Mouse (Mus musculus): ENCODE measurements around the gene Nfia. TPM values are rescaled to one million over a fixed set of nuclear protein-coding genes. Genes with fewer than 3 reads are reported as not detected.

Gene Nfia
- polyA plus RNA-seq, 1 experiment, result 0.09 TPM

- TF ChIP-seq GATA1 (IDR thresholded peaks at IDR 0.05; ENCODE audit: low read length), result no peak
These were observed 57.7 kb downstream of the Nfia start for GRCm38 (mm10) chr4:97830051-97830853.

- TF ChIP-seq GATA1 (IDR thresholded peaks at IDR 0.05; ENCODE audit: low read length), result no peak
These were observed 58.5 kb downstream of the Nfia start for GRCm38 (mm10) chr4:97830935-97831608.

GRCm38 (mm10) chr4:97831611-97832278, 59.2 kb downstream of the Nfia start:
- no peak for TF ChIP-seq GATA1 (IDR thresholded peaks at IDR 0.05; ENCODE audit: low read length)

GRCm38 (mm10) chr4:97832279-97832640, 59.7 kb downstream of the Nfia start:
- TF ChIP-seq GATA1 (IDR thresholded peaks at IDR 0.05; ENCODE audit: low read length), result no peak

- no peak for TF ChIP-seq GATA1 (IDR thresholded peaks at IDR 0.05; ENCODE audit: low read length)
These were observed 64.3 kb downstream of the Nfia start for GRCm38 (mm10) chr4:97836812-97837211.

- no peak for TF ChIP-seq GATA1 (IDR thresholded peaks at IDR 0.05; ENCODE audit: low read length)
These were observed 65.2 kb downstream of the Nfia start for GRCm38 (mm10) chr4:97837724-97838123.

GRCm38 (mm10) chr4:97838651-97839050, 66.1 kb downstream of the Nfia start:
- no peak for TF ChIP-seq GATA1 (IDR thresholded peaks at IDR 0.05; ENCODE audit: low read length)

- no peak for TF ChIP-seq GATA1 (IDR thresholded peaks at IDR 0.05; ENCODE audit: low read length)
These were observed 67.0 kb downstream of the Nfia start for GRCm38 (mm10) chr4:97839406-97840101.

GRCm38 (mm10) chr4:97840227-97841062, 67.9 kb downstream of the Nfia start:
- TF ChIP-seq GATA1 (IDR thresholded peaks at IDR 0.05; ENCODE audit: low read length), result no peak

- TF ChIP-seq GATA1 (IDR thresholded peaks at IDR 0.05; ENCODE audit: low read length), result no peak
These were observed 68.6 kb downstream of the Nfia start for GRCm38 (mm10) chr4:97841063-97841595.

GRCm38 (mm10) chr4:97841745-97842144, 69.2 kb downstream of the Nfia start:
- TF ChIP-seq GATA1 (IDR thresholded peaks at IDR 0.05; ENCODE audit: low read length), result no peak

GRCm38 (mm10) chr4:97843981-97844690, 71.6 kb downstream of the Nfia start:
- TF ChIP-seq GATA1 (IDR thresholded peaks at IDR 0.05; ENCODE audit: low read length), result no peak

GRCm38 (mm10) chr4:97844899-97845298, 72.4 kb downstream of the Nfia start:
- no peak for TF ChIP-seq GATA1 (IDR thresholded peaks at IDR 0.05; ENCODE audit: low read length)

GRCm38 (mm10) chr4:97847653-97848052, 75.1 kb downstream of the Nfia start:
- TF ChIP-seq GATA1 (IDR thresholded peaks at IDR 0.05; ENCODE audit: low read length), result no peak

Measured in G1E-ER4 (cell line).